Mouse (Mus musculus): ENCODE data around the gene Stab2. TPM values are rescaled to one million over a fixed set of nuclear protein-coding genes. Genes with fewer than 3 reads are reported as not detected.
A peak's percentile ranks its signal among the peaks of the same experiment; 100 is the strongest.

Stab2 gene
- total RNA-seq, 1 experiment from 2014 or later: 6.3 TPM

GRCm38 (mm10) chr10:86815133-86815532 lies 192.7 kb downstream of the Stab2 start:
- ATAC-seq (replicated peaks in 1 of 2; ENCODE audit: insufficient read depth in 1 of 2, low FRiP score in 2 of 2, low TSS enrichment in 1 of 2, low read depth in 1 of 2, poor library complexity in 2 of 2, severe bottlenecking in 2 of 2): no peak

- ATAC-seq (replicated peaks in 1 of 2; ENCODE audit: insufficient read depth in 1 of 2, low FRiP score in 2 of 2, low TSS enrichment in 1 of 2, low read depth in 1 of 2, poor library complexity in 2 of 2, severe bottlenecking in 2 of 2): no peak
Observed at GRCm38 (mm10) chr10:86814292-86815131, 193.3 kb downstream of the Stab2 start.

- no peak for ATAC-seq (replicated peaks in 1 of 2; ENCODE audit: insufficient read depth in 1 of 2, low FRiP score in 2 of 2, low TSS enrichment in 1 of 2, low read depth in 1 of 2, poor library complexity in 2 of 2, severe bottlenecking in 2 of 2)
Observed at GRCm38 (mm10) chr10:86810612-86811011, 197.2 kb downstream of the Stab2 start.

DNA sequence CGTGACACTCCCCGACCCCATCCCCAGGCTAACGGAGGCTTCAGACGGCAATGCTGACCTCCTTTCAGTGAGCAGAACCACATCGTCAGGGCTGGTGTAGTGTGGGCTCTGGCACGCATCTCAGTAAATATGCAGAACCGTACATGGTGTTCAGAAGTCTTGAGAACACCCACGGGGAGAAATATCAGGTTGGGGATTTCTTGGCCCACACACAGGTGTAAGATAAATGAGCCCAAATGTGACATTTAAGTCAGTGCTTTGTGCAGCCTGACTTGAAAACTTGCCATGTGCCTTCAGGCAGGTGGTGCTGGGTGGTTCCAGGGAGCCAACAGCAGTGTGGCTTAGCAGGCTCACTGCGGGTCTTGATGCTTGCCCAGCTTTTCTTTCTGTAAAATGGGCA lies 197.8 kb downstream of the Stab2 start:
- ATAC-seq (replicated peaks in 1 of 2; ENCODE audit: insufficient read depth in 1 of 2, low FRiP score in 2 of 2, low TSS enrichment in 1 of 2, low read depth in 1 of 2, poor library complexity in 2 of 2, severe bottlenecking in 2 of 2): no peak

DNA sequence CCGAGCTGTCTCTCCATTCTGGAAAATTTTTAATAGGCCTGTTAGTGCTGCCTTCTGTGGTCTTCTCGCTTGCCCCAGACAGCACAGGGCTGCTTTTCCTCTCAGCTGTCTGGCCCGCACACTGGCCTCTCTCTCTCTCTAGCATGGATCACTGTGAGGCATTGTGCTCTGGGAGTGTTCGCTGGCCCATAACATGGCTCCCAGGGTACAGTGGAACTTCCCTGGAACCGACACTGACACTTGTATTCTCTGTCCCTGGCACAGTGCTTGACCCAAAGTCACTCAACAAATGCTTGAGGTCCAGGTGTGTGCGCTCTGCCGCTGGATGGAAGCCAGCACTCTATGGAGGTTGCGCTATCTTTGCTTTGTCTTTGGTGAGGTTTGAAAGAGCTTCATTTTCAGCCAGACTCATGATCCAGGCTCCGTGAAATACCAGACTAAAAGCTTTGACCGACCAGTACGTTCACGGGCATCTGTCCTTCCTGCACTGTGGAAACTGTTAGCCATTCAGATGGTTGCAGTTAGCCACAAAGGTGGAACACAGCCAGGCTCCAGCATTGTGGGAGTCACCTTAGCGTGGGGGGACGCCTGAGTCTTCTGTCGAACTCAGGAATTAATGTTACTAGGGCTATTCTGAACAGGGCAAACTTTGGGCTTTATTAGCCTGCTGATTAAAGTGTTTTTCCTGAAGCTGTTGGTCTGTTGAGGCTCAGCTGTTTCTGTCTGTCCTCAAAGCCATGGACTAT lies 199.6 kb downstream of the Stab2 start:
- ATAC-seq (replicated peaks in 1 of 2; ENCODE audit: insufficient read depth in 1 of 2, low FRiP score in 2 of 2, low TSS enrichment in 1 of 2, low read depth in 1 of 2, poor library complexity in 2 of 2, severe bottlenecking in 2 of 2): 0 out of 4 replicates have a peak, but pooled peaks have one; percentile 18 to 25

DNA sequence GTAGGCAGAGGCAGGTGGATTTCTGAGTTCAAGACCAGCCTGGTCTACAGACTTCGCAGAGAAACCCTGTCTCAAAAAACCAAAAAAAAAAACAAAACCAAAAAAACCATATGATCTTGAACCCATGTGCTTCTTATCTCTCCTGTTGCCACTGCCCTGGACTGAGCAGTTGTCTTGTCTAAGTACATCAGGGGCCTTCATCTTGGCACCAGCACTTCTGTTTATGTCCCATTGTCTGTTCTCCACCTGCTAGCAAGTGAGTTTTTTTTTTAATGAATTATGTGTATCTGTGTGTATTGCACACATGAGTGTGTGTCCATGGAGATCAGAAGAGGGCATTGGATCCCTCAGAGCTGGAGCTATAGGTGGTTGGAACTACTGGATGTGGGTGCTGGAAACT lies 200.5 kb downstream of the Stab2 start:
- ATAC-seq (replicated peaks in 1 of 2; ENCODE audit: insufficient read depth in 1 of 2, low FRiP score in 2 of 2, low TSS enrichment in 1 of 2, low read depth in 1 of 2, poor library complexity in 2 of 2, severe bottlenecking in 2 of 2): no peak

DNA sequence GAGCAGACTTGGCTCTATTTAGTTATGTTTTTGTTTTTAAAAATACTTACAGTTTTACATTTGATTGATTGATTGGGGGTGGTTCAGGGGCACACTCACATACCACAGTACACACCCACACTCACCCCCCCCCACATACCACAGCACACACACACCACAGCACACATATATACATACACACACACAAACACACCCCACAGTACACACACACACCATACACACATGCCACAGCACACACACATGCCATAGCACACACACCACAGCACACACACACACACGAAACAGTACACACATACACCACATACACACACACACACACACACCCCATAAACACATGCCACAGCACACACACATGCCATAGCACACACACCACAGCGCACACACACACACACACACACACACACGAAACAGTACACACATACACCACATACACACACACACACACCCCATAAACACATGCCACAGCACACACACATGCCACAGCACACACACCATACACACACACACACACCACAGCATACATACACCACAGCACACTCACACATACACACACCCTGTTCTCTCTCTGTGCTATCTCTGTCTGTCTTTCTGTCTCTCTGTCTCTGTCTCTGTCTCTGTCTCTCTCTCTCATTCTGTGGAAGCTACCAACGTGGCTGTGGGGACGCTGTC lies 211.6 kb downstream of the Stab2 start:
- ATAC-seq (replicated peaks in 1 of 2; ENCODE audit: insufficient read depth in 1 of 2, low FRiP score in 2 of 2, low TSS enrichment in 1 of 2, low read depth in 1 of 2, poor library complexity in 2 of 2, severe bottlenecking in 2 of 2): no peak

- ATAC-seq (replicated peaks in 1 of 2; ENCODE audit: insufficient read depth in 1 of 2, low FRiP score in 2 of 2, low TSS enrichment in 1 of 2, low read depth in 1 of 2, poor library complexity in 2 of 2, severe bottlenecking in 2 of 2): no peak
Observed at GRCm38 (mm10) chr10:86794794-86795535, 212.9 kb downstream of the Stab2 start.

DNA sequence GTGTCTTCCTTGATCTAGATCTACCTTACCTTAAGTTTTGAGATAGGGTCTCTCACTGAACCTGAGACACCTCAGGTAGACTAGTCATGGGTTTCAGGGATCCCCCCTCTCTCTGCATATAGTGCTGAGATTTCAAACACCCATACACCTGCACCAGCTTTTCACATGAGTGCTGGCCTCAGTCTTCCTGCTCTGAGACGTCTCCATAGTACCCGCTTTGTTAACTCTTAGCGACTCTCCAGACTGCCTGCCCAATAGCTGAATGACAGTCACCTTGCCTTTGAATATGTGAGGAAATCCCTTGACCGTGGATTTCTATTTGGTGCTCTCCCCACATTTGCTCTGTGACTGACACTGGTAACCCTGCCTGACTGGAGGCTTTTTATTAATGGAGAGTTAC lies 213.6 kb downstream of the Stab2 start:
- ATAC-seq (replicated peaks in 1 of 2; ENCODE audit: insufficient read depth in 1 of 2, low FRiP score in 2 of 2, low TSS enrichment in 1 of 2, low read depth in 1 of 2, poor library complexity in 2 of 2, severe bottlenecking in 2 of 2): no peak

DNA sequence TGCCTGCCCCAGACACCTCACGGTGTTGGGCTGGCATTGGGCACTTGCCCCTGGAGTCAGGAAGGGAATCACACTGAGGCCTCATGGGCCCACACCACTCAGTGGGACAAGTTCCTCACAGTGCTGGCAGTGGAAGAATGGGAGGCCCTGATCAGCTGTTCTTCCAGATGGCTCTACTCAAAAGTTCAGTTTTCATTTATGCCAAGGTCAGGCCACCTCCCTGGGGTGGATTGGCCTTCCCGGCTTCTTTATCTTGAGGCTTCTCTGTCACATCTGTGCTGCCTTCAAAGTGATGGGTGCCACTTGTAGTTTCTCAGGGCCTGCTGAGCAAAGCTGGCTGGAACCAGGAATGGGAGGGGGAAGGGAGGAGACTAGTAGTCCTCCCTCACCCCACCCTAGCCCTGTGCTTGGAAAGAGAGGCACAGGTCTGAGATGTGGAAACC lies 214.3 kb downstream of the Stab2 start:
- ATAC-seq (replicated peaks in 1 of 2; ENCODE audit: insufficient read depth in 1 of 2, low FRiP score in 2 of 2, low TSS enrichment in 1 of 2, low read depth in 1 of 2, poor library complexity in 2 of 2, severe bottlenecking in 2 of 2): no peak

- ATAC-seq (replicated peaks in 1 of 2; ENCODE audit: insufficient read depth in 1 of 2, low FRiP score in 2 of 2, low TSS enrichment in 1 of 2, low read depth in 1 of 2, poor library complexity in 2 of 2, severe bottlenecking in 2 of 2): no peak
Observed at GRCm38 (mm10) chr10:86791507-86792184, 216.2 kb downstream of the Stab2 start.

Other genes starting within 250 kb of the Stab2 start
- 3.1 TPM in 1 of 2 replicates, not detected in the other for gene Gm49358, start 244.1 kb downstream of the Stab2 start, total RNA-seq (2017)
- gene Nt5dc3, start 229.0 kb downstream of the Stab2 start, total RNA-seq (2017): 4.9 and 5.9 TPM in 2 replicates
- not detected in 2 replicates for gene 1700113H08Rik, start 50.0 kb upstream of the Stab2 start, total RNA-seq (2017)